Mouse (Mus musculus) heart, embryonic 12.5 days (tissue): ENCODE data around the gene Zfp710. TPM values are rescaled to one million over a fixed set of nuclear protein-coding genes. Genes with fewer than 3 reads are reported as not detected.
A peak's percentile ranks its signal among the peaks of the same experiment; 100 is the strongest.

ENCODE experiments used
- ATAC-seq: fragments of 200-750 bp; cut with Nextera tagmentation; 2 replicates; pipeline ENCODE4 v1.8.0; 2017; ENCODE audit warnings: moderate TSS enrichment, moderate library complexity; ENCODE audit not compliant: insufficient number of reproducible peaks, low FRiP score
- H3K27ac ChIP-seq: fragments of 300-500 bp; sonication (generic); 2 replicates; pipeline ENCODE4 v1.5.1; 2016; ENCODE audit warnings: mild to moderate bottlenecking, moderate library complexity; ENCODE audit not compliant: poor library complexity, severe bottlenecking
- H3K27me3 ChIP-seq: fragments of 300-500 bp; sonication (generic); replicated peaks from 2 replicates; pipeline ENCODE4 v1.6.1; 2016; ENCODE audit warnings: mild to moderate bottlenecking, moderate library complexity
- H3K36me3 ChIP-seq: fragments of 300-500 bp; sonication (generic); 2 replicates; pipeline ENCODE4 v1.6.1; 2016; ENCODE audit warnings: mild to moderate bottlenecking, moderate library complexity
- H3K4me1 ChIP-seq: fragments of 300-500 bp; sonication (generic); replicated peaks from 2 replicates; pipeline ENCODE4 v1.6.1; 2016; ENCODE audit warnings: mild to moderate bottlenecking
- H3K4me2 ChIP-seq: fragments of 300-500 bp; sonication (generic); 2 replicates; pipeline ENCODE4 v1.6.1; 2016; ENCODE audit warnings: mild to moderate bottlenecking, moderate library complexity
- H3K4me3 ChIP-seq: fragments of 300-500 bp; sonication (generic); 2 replicates; pipeline ENCODE4 v1.5.1; 2016; ENCODE audit warnings: mild to moderate bottlenecking
- H3K9ac ChIP-seq: fragments of 300-500 bp; sonication (generic); 2 replicates; pipeline ENCODE4 v1.6.1; 2016; ENCODE audit warnings: mild to moderate bottlenecking, moderate library complexity
- H3K9me3 ChIP-seq: fragments of 300-500 bp; sonication (generic); replicated peaks from 2 replicates; pipeline ENCODE4 v1.6.1; 2016; ENCODE audit warnings: mild to moderate bottlenecking, moderate library complexity
- WGBS: fragments of 180-500 bp; shearing (Covaris S2); methylation state at CpG from one replicate; pipeline ENCODE4 v1.1.7; 2016; 5-methylcytosine and 5-hydroxymethylcytosine counted together
- polyA plus RNA-seq: library from polyadenylated mRNA; unstranded; fragments of >200 nt; fragmentation: Nextera tagmentation; extraction: Ambion mirVana; gene quantifications from 2 replicates; pipeline ENCODE4 v1.2.1, GENCODE M21; 2016

The Zfp710 gene
- polyA plus RNA-seq, 1 experiment from 2014 or later: 13.5 TPM

- no peaks in the 10 kb centered on the region for H3K9me3 ChIP-seq
- H3K4me3 ChIP-seq: no peak overlapping the region
- 88% methylated on average over 42 of the region's 42 CpGs for WGBS
- no peak overlapping the region for H3K9ac ChIP-seq
- no peaks in the 10 kb centered on the region for H3K27me3 ChIP-seq
- H3K27ac ChIP-seq: 0 out of 2 replicates have a peak overlapping the region, but pooled peaks have one; percentile 9
- H3K4me2 ChIP-seq: no peak overlapping the region
- ATAC-seq: no peak
- peaks cover 47% of the 10 kb centered on the region for H3K36me3 ChIP-seq
- H3K4me1 ChIP-seq: peaks cover 46% of the 10 kb centered on the region
Observed at GRCm38 (mm10) chr7:80081586-80082554, 57.3 kb downstream of the Zfp710 start.

DNA sequence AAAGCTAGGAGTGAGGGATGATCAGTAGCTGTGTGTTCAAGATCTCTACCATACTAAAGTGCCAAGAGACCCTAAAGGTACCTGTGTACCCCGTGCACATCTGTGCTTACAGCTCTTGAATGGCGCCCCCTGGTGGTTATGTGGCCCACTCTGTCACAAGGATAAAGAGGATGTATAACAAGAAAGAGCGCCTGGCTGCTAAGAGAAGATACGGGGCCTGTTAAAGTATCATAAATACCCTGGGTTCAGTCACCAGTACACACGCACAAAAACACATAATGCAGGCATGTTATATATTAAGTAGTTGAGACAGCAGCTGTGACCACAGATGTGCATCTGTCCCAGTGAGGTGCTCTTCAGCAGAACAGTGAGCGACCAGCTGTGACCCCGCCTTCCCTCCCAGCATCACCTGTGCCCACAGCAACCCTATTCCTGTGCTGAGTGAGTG lies 59.9 kb downstream of the Zfp710 start:
- ATAC-seq: no peak
- Histone ChIP-seq H3K36me3 (peaks cover 71% of the 10 kb centered on the region), H3K4me3 (no peak overlapping the region)

GRCm38 (mm10) chr7:80085970-80086715 lies 61.5 kb downstream of the Zfp710 start:
- Histone ChIP-seq H3K27ac (no peak overlapping the region), H3K9ac (no peak overlapping the region), H3K9me3 (no peaks in the 10 kb centered on the region), H3K27me3 (no peaks in the 10 kb centered on the region), H3K4me2 (no peak overlapping the region), H3K4me3 (no peak overlapping the region), H3K36me3 (peaks cover 85% of the 10 kb centered on the region), H3K4me1 (peaks cover 20% of the 10 kb centered on the region)
- WGBS: 81% methylated on average over 33 of the region's 33 CpGs
- ATAC-seq: no peak

More for the DNA sequence above, 59.9 kb downstream of the Zfp710 start:
- Histone ChIP-seq H3K27ac (no peak overlapping the region), H3K9ac (no peak overlapping the region), H3K9me3 (no peaks in the 10 kb centered on the region), H3K4me2 (no peak overlapping the region), H3K27me3 (no peaks in the 10 kb centered on the region), H3K4me1 (peaks cover 24% of the 10 kb centered on the region)
- 63% methylated on average over 7 of the region's 7 CpGs for WGBS

- no peak overlapping the region for H3K9ac ChIP-seq
- ATAC-seq: no peak
- H3K9me3 ChIP-seq: no peaks in the 10 kb centered on the region
- H3K4me2 ChIP-seq: no peak overlapping the region
- H3K36me3 ChIP-seq: peaks cover 83% of the 10 kb centered on the region
- no peaks in the 10 kb centered on the region for H3K27me3 ChIP-seq
- H3K4me3 ChIP-seq: no peak overlapping the region
- no peak overlapping the region for H3K27ac ChIP-seq
- peaks cover 29% of the 10 kb centered on the region for H3K4me1 ChIP-seq
- 85% methylated on average over 9 of the region's 9 CpGs for WGBS
Observed at GRCm38 (mm10) chr7:80088191-80088590, 63.6 kb downstream of the Zfp710 start.

DNA sequence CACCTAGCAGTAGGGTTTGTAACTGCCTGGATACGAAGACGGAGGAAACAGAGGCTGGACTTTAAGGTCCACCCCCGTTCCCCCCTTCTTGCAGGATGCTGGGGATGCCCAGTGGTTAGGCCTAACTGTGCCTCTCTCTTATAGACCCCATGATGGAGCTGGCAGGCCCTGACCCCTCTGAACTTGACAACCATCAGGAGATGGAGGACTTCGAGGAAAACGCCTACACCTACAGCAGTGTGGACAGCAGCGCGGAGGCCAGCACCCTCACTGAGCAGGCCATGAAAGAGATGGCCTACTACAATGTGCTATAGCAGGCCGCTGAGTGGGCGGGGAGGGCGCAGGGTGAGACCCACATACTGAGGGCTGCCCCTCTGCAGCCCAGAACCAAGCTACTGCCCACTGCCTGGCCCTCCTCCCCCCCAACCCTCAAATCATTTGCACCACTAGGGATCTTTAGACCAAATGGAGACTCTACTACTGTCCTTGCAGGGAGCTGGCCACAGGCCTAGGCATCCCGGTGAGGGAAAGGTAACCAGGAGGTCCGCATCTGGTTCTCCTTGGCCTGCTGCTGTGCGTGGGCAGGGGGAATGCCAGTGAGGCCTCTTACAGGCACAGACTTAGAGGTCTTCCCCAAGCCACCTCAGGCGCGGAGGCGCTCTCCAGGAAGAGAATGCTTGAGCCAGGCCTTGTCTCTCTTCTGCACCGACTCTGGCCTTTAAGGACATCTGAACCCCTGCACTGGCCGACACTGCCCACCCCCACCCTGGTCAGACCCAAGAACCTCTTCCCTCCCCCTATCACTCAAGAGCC lies 65.8 kb downstream of the Zfp710 start:
- H3K4me1 ChIP-seq: peaks cover 34% of the 10 kb centered on the region
- 81% methylated on average over 18 of the region's 18 CpGs for WGBS
- H3K36me3 ChIP-seq: peaks cover 96% of the 10 kb centered on the region
- H3K27me3 ChIP-seq: no peaks in the 10 kb centered on the region
- H3K4me2 ChIP-seq: no peak overlapping the region
- peak overlapping the region; percentile 21; the same call in 1 of the 2 replicates for H3K9ac ChIP-seq
- H3K9me3 ChIP-seq: no peaks in the 10 kb centered on the region
- ATAC-seq: no peak
- no peak overlapping the region for H3K4me3 ChIP-seq
- peak overlapping the region; percentile 12; the same call in 1 of the 2 replicates for H3K27ac ChIP-seq

GRCm38 (mm10) chr7:80091004-80091865 lies 66.6 kb downstream of the Zfp710 start:
- H3K4me3 ChIP-seq: no peak overlapping the region
- peak overlapping the region; percentile 21; the same call in 1 of the 2 replicates for H3K9ac ChIP-seq
- peaks cover 96% of the 10 kb centered on the region for H3K36me3 ChIP-seq
- no peaks in the 10 kb centered on the region for H3K9me3 ChIP-seq
- WGBS: 59% methylated on average over 13 of the region's 13 CpGs
- peaks cover 32% of the 10 kb centered on the region for H3K4me1 ChIP-seq
- ATAC-seq: no peak
- peak overlapping the region; percentile 12; the same call in 1 of the 2 replicates for H3K27ac ChIP-seq
- no peaks in the 10 kb centered on the region for H3K27me3 ChIP-seq
- H3K4me2 ChIP-seq: no peak overlapping the region

DNA sequence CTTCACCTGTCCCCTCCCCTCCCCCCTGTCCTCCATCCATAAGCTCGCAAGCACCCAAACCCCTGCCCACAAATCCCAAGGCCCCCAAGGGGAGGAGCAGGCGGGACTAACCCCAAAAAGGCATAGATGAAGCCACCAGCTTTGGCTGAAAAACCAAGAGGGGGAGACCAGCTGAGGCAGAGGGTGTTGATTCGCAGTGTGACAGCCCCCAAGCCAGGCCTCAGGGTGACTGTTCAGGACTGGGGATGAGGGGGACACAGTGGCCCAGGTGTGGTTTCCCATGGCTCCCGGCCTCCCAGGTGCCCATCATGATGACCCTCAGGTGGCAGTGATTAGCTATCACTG lies 67.2 kb downstream of the Zfp710 start:
- Histone ChIP-seq H3K9me3 (no peaks in the 10 kb centered on the region), H3K9ac (peak overlapping the region; percentile 13; the same call in 1 of the 2 replicates), H3K4me2 (no peak overlapping the region), H3K27ac (peak overlapping the region; percentile 5; the same call in 1 of the 2 replicates), H3K27me3 (no peaks in the 10 kb centered on the region), H3K4me3 (no peak overlapping the region), H3K4me1 (peaks cover 28% of the 10 kb centered on the region), H3K36me3 (peaks cover 96% of the 10 kb centered on the region)
- WGBS: 85% methylated on average over 4 of the region's 4 CpGs
- ATAC-seq: no peak

DNA sequence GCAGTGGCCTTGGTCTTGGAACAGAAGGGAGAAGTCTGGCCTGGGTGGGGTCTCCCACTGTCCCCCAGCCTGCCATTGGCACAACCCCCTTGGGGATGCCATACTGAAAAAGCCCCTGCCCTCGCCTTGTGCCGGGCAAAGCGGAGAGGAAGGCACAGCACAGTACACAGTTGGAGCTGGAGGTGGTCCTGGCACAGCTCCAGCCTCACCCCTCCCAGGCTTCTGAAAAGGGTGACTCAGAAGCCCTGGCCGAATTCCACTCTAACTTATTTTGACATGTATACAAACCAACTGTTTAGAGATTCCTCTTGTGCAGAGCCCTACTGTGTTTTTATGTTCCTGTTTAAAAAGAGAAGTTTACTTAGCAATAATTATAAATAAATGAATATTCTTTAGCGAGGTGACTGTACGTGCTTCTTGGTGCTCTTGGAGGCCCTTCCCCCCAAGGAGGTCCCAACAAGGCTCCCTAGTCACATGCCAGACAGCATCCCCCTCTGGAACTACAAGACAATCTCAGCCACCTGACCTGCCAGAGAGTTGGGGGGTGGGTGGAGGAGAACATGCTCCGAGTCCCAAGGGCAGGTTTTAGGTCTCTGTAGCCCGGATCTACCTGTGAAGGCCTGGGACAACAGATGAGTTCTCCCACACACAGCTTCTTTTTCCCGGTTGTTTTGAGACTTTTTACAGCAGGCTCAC lies 67.9 kb downstream of the Zfp710 start:
- Histone ChIP-seq H3K9me3 (no peaks in the 10 kb centered on the region), H3K4me3 (no peak overlapping the region), H3K9ac (peak overlapping the region; percentile 17; the same call in 1 of the 2 replicates), H3K4me2 (no peak overlapping the region), H3K27me3 (no peaks in the 10 kb centered on the region), H3K4me1 (peaks cover 28% of the 10 kb centered on the region), H3K36me3 (peaks cover 96% of the 10 kb centered on the region), H3K27ac (peak overlapping the region; percentile 42)
- ATAC-seq: 0 out of 2 replicates have a peak, but pooled peaks have one; percentile 13
- 62% methylated on average over 9 of the region's 9 CpGs for WGBS

GRCm38 (mm10) chr7:80094481-80094880 lies 69.9 kb downstream of the Zfp710 start:
- no peaks in the 10 kb centered on the region for H3K27me3 ChIP-seq
- no peak overlapping the region for H3K27ac ChIP-seq
- H3K9me3 ChIP-seq: no peaks in the 10 kb centered on the region
- no peak for ATAC-seq
- peaks cover 28% of the 10 kb centered on the region for H3K4me1 ChIP-seq
- 86% methylated on average over 5 of the region's 5 CpGs for WGBS
- H3K9ac ChIP-seq: no peak overlapping the region
- H3K36me3 ChIP-seq: peaks cover 97% of the 10 kb centered on the region
- no peak overlapping the region for H3K4me2 ChIP-seq
- H3K4me3 ChIP-seq: no peak overlapping the region
